Mouse (Mus musculus): ENCODE data around the gene Gm17087. TPM values are rescaled to one million over a fixed set of nuclear protein-coding genes. Genes with fewer than 3 reads are reported as not detected.

The Gm17087 gene
- polyA plus RNA-seq, 1 experiment = not detected

- no peak for DNase-seq
- Histone ChIP-seq H3K4me3 (ENCODE audit: control insufficient read depth, insufficient read depth, low read length) (no peak overlapping the region), H3K4me1 (replicated peaks; ENCODE audit: control insufficient read depth, insufficient read depth, low read length) (peaks cover 9% of the 10 kb centered on the region), H3K36me3 (ENCODE audit: control insufficient read depth, insufficient read depth, low read length) (no peaks in the 10 kb centered on the region), H3K27me3 (ENCODE audit: control insufficient read depth, insufficient read depth, low read length) (peaks cover 11% of the 10 kb centered on the region), H3K27ac (ENCODE audit: control insufficient read depth, insufficient read depth, low read length) (no peak overlapping the region)
- 37% methylated on average over 3 of the region's 3 CpGs for WGBS
- TF ChIP-seq POLR2A (IDR thresholded peaks at IDR 0.05; ENCODE audit: control insufficient read depth, extremely low read depth, insufficient read depth, low read length, poor library complexity) (no peak), CTCF (IDR thresholded peaks at IDR 0.05; ENCODE audit: borderline replicate concordance, control insufficient read depth, extremely low read depth, insufficient read depth, low read length, poor library complexity) (no peak)
Measured at GRCm38 (mm10) chr17:8523986-8524385, 42.8 kb downstream of the Gm17087 start.

- no peak for DNase-seq
- Histone ChIP-seq H3K4me3 (ENCODE audit: control insufficient read depth, insufficient read depth, low read length) (no peak overlapping the region), H3K27me3 (ENCODE audit: control insufficient read depth, insufficient read depth, low read length) (no peaks in the 10 kb centered on the region), H3K4me1 (replicated peaks; ENCODE audit: control insufficient read depth, insufficient read depth, low read length) (no peaks in the 10 kb centered on the region), H3K27ac (ENCODE audit: control insufficient read depth, insufficient read depth, low read length) (no peak overlapping the region), H3K36me3 (ENCODE audit: control insufficient read depth, insufficient read depth, low read length) (no peaks in the 10 kb centered on the region)
- no peak for TF ChIP-seq POLR2A (IDR thresholded peaks at IDR 0.05; ENCODE audit: control insufficient read depth, extremely low read depth, insufficient read depth, low read length, poor library complexity)
- TF ChIP-seq CTCF (IDR thresholded peaks at IDR 0.05; ENCODE audit: borderline replicate concordance, control insufficient read depth, extremely low read depth, insufficient read depth, low read length, poor library complexity) = no peak
- WGBS = 78% methylated on average over 6 of the region's 6 CpGs
Measured at GRCm38 (mm10) chr17:8516006-8516405, 50.7 kb downstream of the Gm17087 start.

Other genes with a start within 250 kb of the Gm17087 start
- gene Prr18, start 229.5 kb downstream of the Gm17087 start, polyA plus RNA-seq (2012; rRNA removed) = 0.74 and 1.3 TPM in 2 replicates
- gene T2, start 211.0 kb downstream of the Gm17087 start, polyA plus RNA-seq (2012; rRNA removed) = 0.09 and 0.11 TPM in 2 replicates
- gene T, start 132.5 kb downstream of the Gm17087 start, polyA plus RNA-seq (2012; rRNA removed) = 0.63 and 1.8 TPM in 2 replicates
- 4.8 and 4.9 TPM in 2 replicates for gene Pde10a, start 41.6 kb downstream of the Gm17087 start, polyA plus RNA-seq (2012; rRNA removed)